Mouse (Mus musculus) right cerebral cortex, postnatal 25 days (tissue): Measurements from ENCODE around the gene Heg1.

Experiments
- DNase-seq: peaks from one replicate; pipeline ENCODE4 v3.0.0; 2022

The Heg1 gene

GRCm38 (mm10) chr16:33684162-33684702 lies at the start of gene Heg1:
Heg1 (plus strand) TSS chr16:33684370.
- DNase-seq = peak; percentile 55

- peak; percentile 23 for DNase-seq
Observed at GRCm38 (mm10) chr16:33635836-33636595, 48.2 kb upstream of the Heg1 start.

- DNase-seq = no peak
Observed at GRCm38 (mm10) chr16:33641779-33642178, 42.4 kb upstream of the Heg1 start.

- no peak for DNase-seq
Observed at GRCm38 (mm10) chr16:33653116-33653515, 31.1 kb upstream of the Heg1 start.

DNA sequence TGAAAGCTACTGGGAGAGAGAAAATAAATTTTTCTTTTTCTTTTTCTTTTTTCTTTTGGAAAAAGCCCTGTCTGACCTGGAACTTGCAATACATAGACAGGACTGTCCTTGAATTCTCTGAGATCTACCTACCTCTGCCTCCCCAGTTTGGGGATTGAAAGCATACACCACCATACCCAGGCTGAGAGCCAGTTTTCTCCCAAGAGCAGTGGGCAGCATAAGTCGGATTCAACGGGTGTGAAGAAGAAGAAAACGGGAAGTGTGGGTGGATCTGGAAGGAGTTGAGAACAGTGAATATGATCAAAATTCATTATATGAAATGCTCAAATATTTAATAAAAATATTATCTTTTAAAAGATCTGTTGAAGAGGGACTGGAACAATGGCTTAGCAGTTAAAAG lies 28.7 kb upstream of the Heg1 start:
- no peak for DNase-seq

DNA sequence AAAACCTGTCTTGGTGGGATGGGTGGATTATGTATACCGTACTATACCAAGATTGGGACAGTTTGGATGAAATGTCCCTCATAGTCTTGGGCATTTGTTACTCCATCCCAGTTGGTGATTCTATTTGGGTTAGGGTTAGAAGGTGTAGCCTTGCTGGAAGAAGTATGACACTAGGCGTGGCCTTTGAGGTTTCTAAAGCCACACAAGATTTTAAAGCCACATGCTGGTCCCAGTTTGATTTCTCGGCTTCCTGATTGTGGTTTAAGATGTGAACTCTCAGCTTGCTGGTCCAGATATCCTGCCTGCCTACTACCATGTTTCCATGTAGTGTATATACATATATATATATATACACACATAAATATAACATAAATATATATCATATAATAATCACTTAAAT lies 27.0 kb upstream of the Heg1 start:
- no peak for DNase-seq

GRCm38 (mm10) chr16:33658121-33658520 lies 26.0 kb upstream of the Heg1 start:
- DNase-seq = no peak

- DNase-seq = no peak
Observed at GRCm38 (mm10) chr16:33659521-33659920, 24.6 kb upstream of the Heg1 start.

DNA sequence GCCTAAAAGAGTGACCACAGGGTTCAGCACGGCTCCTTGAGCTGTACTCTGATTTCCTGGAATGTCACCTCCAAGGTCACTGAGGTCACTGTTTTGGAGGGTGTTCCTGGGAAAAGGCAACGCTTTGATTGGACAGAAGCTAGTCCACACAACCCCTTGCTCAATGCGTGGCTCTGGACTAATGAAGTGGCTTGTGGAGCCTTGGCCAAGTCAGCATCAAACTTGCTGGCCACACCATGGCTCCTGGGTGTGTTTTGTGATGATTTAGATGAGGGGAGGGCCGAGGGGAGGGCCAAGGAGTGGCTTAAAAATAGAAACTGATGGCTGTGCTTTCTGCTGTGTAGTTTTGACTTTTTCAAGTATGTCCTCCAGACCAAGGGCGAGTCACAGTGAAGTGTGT lies 24.0 kb upstream of the Heg1 start:
- DNase-seq = no peak

DNA sequence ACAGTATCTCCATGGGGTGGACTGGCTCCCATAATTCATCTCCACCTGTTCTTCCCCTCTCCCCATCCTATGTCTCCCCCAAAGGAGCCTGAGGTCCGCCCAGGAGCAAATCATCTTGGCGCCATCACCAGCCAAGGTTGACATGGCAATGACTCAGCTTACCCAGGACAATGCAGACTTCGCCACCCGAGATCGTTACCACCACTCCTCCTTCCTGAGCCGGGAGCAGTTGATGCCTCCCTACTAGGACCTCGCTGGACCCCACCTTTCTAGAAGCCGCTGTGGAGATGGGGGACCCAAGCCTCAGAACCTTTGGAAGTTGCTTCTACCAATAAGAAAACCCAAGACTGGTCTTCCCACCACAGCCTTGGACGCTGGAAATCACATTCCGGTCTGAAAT lies 21.3 kb upstream of the Heg1 start:
- no peak for DNase-seq

DNA sequence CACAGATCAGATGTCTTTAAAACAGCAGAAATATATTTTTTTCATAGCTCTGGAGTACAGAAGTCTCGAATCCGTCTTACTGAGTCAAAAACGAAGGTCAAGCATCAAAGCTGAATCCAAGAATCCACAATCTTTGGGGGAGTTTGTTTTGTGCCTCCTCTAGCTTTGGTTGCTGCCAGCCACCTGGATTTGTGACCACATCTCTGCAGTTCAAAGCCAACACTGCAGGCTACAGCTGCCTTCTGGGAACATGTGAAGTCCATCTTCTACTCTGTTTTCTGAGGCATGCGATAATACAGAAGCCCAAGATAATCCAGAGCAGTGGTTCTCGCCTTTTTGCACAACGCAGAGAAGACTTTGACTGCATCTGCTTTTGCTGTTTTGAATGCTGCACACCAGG lies 17.9 kb upstream of the Heg1 start:
- DNase-seq = no peak

- no peak for DNase-seq
Observed at GRCm38 (mm10) chr16:33666985-33667538, 17.1 kb upstream of the Heg1 start.

DNA sequence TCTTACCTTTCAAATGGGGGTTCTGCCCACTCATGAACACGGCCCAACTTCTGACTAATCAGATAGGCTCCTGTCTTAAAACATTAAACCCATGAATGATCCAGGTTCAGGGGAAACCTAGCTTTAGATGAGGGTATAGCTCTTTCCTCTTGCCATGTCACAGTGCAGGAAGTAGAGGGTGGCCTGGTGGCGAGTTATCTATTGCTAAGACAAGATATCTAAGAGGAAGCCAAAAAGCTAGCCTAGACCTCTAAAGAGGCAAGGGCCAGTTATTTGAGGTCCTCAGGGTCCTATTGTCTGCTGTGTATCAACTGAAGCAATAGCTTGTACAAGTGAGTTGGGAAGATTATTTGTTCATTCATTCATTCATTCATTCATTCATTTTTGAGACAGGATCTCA lies 15.7 kb upstream of the Heg1 start:
- DNase-seq = no peak

- no peak for DNase-seq
Observed at GRCm38 (mm10) chr16:33669072-33669471, 15.1 kb upstream of the Heg1 start.

- no peak for DNase-seq
Observed at GRCm38 (mm10) chr16:33670340-33670739, 13.8 kb upstream of the Heg1 start.

GRCm38 (mm10) chr16:33670933-33671332 lies 13.2 kb upstream of the Heg1 start:
- DNase-seq = no peak

DNA sequence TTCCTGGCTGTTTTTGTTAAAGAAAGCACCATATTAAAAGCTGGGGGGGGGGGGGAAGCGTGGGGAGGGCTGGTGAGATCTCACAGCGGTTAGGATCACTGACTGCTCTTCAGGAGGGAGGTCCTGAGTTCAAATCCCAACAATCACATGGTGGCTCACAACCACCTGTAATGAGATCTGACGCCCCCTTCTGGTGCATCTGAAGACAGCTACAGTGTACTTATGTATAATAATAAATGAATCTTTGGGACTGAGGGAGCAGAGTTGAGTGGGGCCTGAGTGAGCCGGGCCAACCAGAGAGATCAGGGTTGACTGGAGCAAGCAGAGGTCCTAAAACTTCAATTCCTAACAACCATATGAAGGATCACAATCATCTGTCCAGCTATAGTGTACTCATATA lies 12.0 kb upstream of the Heg1 start:
- no peak for DNase-seq

GRCm38 (mm10) chr16:33672643-33673042 lies 11.5 kb upstream of the Heg1 start:
- no peak for DNase-seq

DNA sequence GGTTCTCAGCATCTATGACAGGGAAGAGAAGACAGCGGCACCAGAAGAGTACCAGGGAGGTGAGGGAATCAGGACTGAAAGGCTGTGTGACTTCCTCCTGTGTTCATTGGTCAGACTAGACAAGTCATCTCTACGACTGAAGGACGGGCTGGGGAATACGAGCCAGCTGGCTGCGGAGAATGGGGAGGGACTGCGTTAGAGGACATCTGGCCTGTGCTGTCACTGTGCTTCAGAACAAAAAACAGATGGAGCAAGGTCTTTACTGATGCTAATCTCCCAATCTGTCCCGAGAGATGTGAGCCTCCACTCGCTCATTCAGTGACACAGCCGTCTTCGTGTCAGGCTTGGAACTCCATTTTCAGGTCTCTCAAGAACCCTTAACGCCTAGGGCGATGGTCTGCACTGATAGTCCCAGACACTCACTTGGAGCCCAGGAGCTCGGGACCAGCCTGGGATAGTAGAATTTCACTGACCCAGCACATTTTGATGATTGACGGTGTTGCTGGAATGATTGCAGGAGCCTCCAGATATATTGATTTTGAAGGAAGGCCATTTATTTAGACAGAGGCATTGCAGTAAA lies 10.6 kb upstream of the Heg1 start:
- no peak for DNase-seq

- no peak for DNase-seq
Observed at GRCm38 (mm10) chr16:33675151-33675847, 8.9 kb upstream of the Heg1 start.

DNA sequence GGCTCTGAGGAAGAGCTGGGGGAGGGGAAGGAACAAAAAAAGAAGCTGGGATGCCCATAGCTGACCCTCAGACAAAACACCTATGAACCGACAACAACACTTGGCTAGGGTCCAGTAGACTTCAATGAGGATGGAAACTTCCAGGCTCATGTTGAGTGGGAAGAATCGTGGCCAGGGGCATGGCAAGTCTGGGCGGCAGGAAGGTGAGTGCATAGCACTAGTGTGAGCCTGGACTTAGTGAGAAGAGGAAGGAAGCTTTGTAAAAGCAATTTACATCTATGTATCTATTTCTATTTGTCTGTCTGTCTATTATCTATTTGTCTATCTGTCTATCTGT lies 8.4 kb upstream of the Heg1 start:
- no peak for DNase-seq

- DNase-seq = no peak
Observed at GRCm38 (mm10) chr16:33676347-33677312, 7.5 kb upstream of the Heg1 start.

DNA sequence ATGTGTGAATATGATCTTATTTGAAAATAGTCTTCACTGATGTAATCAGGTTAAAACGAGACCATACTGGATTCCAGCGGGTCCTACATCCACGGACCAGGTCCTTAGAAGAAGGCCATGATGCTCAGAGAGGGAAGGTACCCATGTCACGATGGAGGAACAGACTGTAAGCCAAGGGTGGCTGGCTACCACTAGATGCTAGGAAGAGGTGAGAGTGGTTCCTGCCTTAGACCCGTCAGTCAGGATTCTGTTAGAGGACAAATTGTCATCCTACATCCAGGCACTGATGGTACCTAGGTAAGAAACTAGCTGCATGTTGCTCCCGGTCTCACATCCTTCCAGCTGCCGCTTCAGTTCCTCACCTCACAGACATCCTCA lies 6.9 kb upstream of the Heg1 start:
- DNase-seq = no peak
